Comparison of ENCODE assay signal across 11 mouse cellular contexts in genomic region chr14:75883330-75883729, GRCm38 (mm10).
"Had no signal": no experiment of that assay in that cellular context is flagged by ENCODE, and none has a peak within 500 bp of the region (broad histone marks: within the 10 kb centered on the region; RNA-seq: fewer than 3 reads in every experiment).

No protein-coding gene starts in this region.

- H3K4me2 ChIP-seq: kidney, embryonic 15.5 days; limb, embryonic 13.5 days; liver, embryonic 11.5 days; lung, embryonic 15.5 days had no signal

- ATAC-seq: midbrain, embryonic 16.5 days had no signal

- H3K36me3 ChIP-seq: kidney, embryonic 15.5 days; limb, embryonic 13.5 days; lung, embryonic 15.5 days had no signal

- H3K4me1 ChIP-seq: limb, embryonic 13.5 days; lung, embryonic 15.5 days had no signal

- H3K9ac ChIP-seq: kidney, embryonic 15.5 days; limb, embryonic 13.5 days; lung, embryonic 15.5 days had no signal

- H3K27ac ChIP-seq: kidney, embryonic 15.5 days; limb, embryonic 13.5 days; lung, embryonic 15.5 days had no signal

- H3K9me3 ChIP-seq: kidney, embryonic 15.5 days; limb, embryonic 13.5 days; lung, embryonic 15.5 days had no signal

- H3K27me3 ChIP-seq: kidney, embryonic 15.5 days; limb, embryonic 13.5 days; lung, embryonic 15.5 days had no signal

- H3K4me3 ChIP-seq: kidney, embryonic 15.5 days; limb, embryonic 13.5 days; lung, embryonic 15.5 days had no signal

- DNase-seq: kidney, adult 18-20 months; kidney, postnatal 25 days; layer of hippocampus, adult 9-11 months; left cerebral cortex, postnatal 4 days; right cerebral cortex, postnatal 14 days; thymus, postnatal 4 days had no signal
